Mouse (Mus musculus): ENCODE data around the gene Akap13. TPM values are rescaled to one million over a fixed set of nuclear protein-coding genes. Genes with fewer than 3 reads are reported as not detected.
"Not testable (repeated sequence)": the region's sequence is repeated elsewhere in the genome, so short reads cannot be mapped to it uniquely, and the experiment has no call there.

The Akap13 gene
- total RNA-seq, 2 experiments from 2014 or later: 61.0 to 79.5 TPM

- DNase-seq (ENCODE audit: low spot score): no peak
- intact Hi-C loops (cut with DNase I): loop anchor here (2.0 to 5.0 kb wide), 2 partner anchors 22 to 216 kb away; no protein-coding TSS in a partner anchor
These were observed 157.9 kb downstream of the Akap13 start for GRCm38 (mm10) chr7:75613240-75613639.

- DNase-seq (ENCODE audit: low spot score): no peak
- intact Hi-C loops (cut with DNase I): loop anchor here (5.0 kb wide), 1 partner anchor 218 kb away; no protein-coding TSS in a partner anchor
These were observed 159.5 kb downstream of the Akap13 start for GRCm38 (mm10) chr7:75614826-75615225.

GRCm38 (mm10) chr7:75617246-75617645 is 161.9 kb downstream of the Akap13 start:
- DNase-seq (ENCODE audit: low spot score); intact Hi-C loops (cut with DNase I): not testable (repeated sequence)

GRCm38 (mm10) chr7:75618699-75619098 is 163.4 kb downstream of the Akap13 start:
- no peak for DNase-seq (ENCODE audit: low spot score)

GRCm38 (mm10) chr7:75619875-75620274 is 164.5 kb downstream of the Akap13 start:
- intact Hi-C loops (cut with DNase I): no loop called here
- DNase-seq (ENCODE audit: low spot score): no peak

More at GRCm38 (mm10) chr7:75618699-75619098, 163.4 kb downstream of the Akap13 start:
- intact Hi-C loops (cut with DNase I): no loop called here

GRCm38 (mm10) chr7:75620395-75620960 is 165.1 kb downstream of the Akap13 start:
- DNase-seq (ENCODE audit: low spot score): no peak
- intact Hi-C loops (cut with DNase I): no loop called here

GRCm38 (mm10) chr7:75620976-75621375 is 165.6 kb downstream of the Akap13 start:
- DNase-seq (ENCODE audit: low spot score): no peak
- intact Hi-C loops (cut with DNase I): no loop called here

GRCm38 (mm10) chr7:75627831-75628230 is 172.5 kb downstream of the Akap13 start:
- intact Hi-C loops (cut with DNase I): no loop called here
- DNase-seq (ENCODE audit: low spot score): no peak

GRCm38 (mm10) chr7:75629669-75630068 is 174.3 kb downstream of the Akap13 start:
- DNase-seq (ENCODE audit: low spot score): no peak
- intact Hi-C loops (cut with DNase I): no loop called here

- intact Hi-C loops (cut with DNase I): no loop called here
- DNase-seq (ENCODE audit: low spot score): no peak
These were observed 177.6 kb downstream of the Akap13 start for GRCm38 (mm10) chr7:75632941-75633340.

- intact Hi-C loops (cut with DNase I): no loop called here
- DNase-seq (ENCODE audit: low spot score): no peak
These were observed 178.1 kb downstream of the Akap13 start for GRCm38 (mm10) chr7:75633393-75633792.

GRCm38 (mm10) chr7:75633807-75634526 is 178.6 kb downstream of the Akap13 start:
- intact Hi-C loops (cut with DNase I): loop anchor here (2.0 kb wide), 1 partner anchor 21 kb away; no protein-coding TSS in a partner anchor
- no peak for DNase-seq (ENCODE audit: low spot score)

GRCm38 (mm10) chr7:75638769-75639168 is 183.4 kb downstream of the Akap13 start:
- intact Hi-C loops (cut with DNase I): loop anchor here (2.0 kb wide), 1 partner anchor 46 kb away; no protein-coding TSS in a partner anchor
- DNase-seq (ENCODE audit: low spot score): no peak

GRCm38 (mm10) chr7:75639541-75639940 is 184.2 kb downstream of the Akap13 start:
- peak; percentile 53 for DNase-seq (ENCODE audit: low spot score)
- intact Hi-C loops (cut with DNase I): loop anchor here (2.0 kb wide), 1 partner anchor 45 kb away; no protein-coding TSS in a partner anchor

- peak; percentile 46 for DNase-seq (ENCODE audit: low spot score)
- intact Hi-C loops (cut with DNase I): loop anchor here (5.0 kb wide), 1 partner anchor 92 kb away; no protein-coding TSS in a partner anchor
These were observed 184.7 kb downstream of the Akap13 start for GRCm38 (mm10) chr7:75640074-75640473.

- DNase-seq (ENCODE audit: low spot score): no peak
- intact Hi-C loops (cut with DNase I): loop anchor here (5.0 kb wide), 1 partner anchor 92 kb away; no protein-coding TSS in a partner anchor
These were observed 185.3 kb downstream of the Akap13 start for GRCm38 (mm10) chr7:75640671-75641070.

GRCm38 (mm10) chr7:75641415-75642177 is 186.3 kb downstream of the Akap13 start:
- intact Hi-C loops (cut with DNase I): loop anchor here (2.0 to 5.0 kb wide), 2 partner anchors 75 to 91 kb away; no protein-coding TSS in a partner anchor
- no peak for DNase-seq (ENCODE audit: low spot score)

- intact Hi-C loops (cut with DNase I): loop anchor here (2.0 to 5.0 kb wide), 2 partner anchors 75 to 90 kb away; no protein-coding TSS in a partner anchor
- peak; percentile 62 for DNase-seq (ENCODE audit: low spot score)
These were observed 186.9 kb downstream of the Akap13 start for GRCm38 (mm10) chr7:75642178-75642777.

- DNase-seq (ENCODE audit: low spot score): no peak
- intact Hi-C loops (cut with DNase I): loop anchor here (2.0 to 5.0 kb wide), 2 partner anchors 74 to 89 kb away; no protein-coding TSS in a partner anchor
These were observed 187.7 kb downstream of the Akap13 start for GRCm38 (mm10) chr7:75642846-75643563.
